Mouse (Mus musculus) kidney, postnatal 14 days (tissue): ENCODE data around the gene Ano7.

Source experiments
- DNase-seq: peaks from one replicate; pipeline ENCODE4 v3.0.0; 2022; ENCODE audit warnings: mixed read lengths

The Ano7 gene

GRCm38 (mm10) chr1:93373665-93374064 is at the start of gene Ano7:
Gene Ano7, plus strand, starts transcription at chr1:93373930.
- no peak for DNase-seq

- no peak for DNase-seq
These were observed 49.8 kb upstream of the Ano7 start for GRCm38 (mm10) chr1:93323973-93324372.

GRCm38 (mm10) chr1:93326446-93326845 is 47.3 kb upstream of the Ano7 start:
- DNase-seq: no peak

GRCm38 (mm10) chr1:93334621-93335020 is 39.1 kb upstream of the Ano7 start:
- DNase-seq: no peak

GRCm38 (mm10) chr1:93342648-93343503 is 30.9 kb upstream of the Ano7 start, which contains the start of the genes Ppp1r7 and Pask:
Gene Ppp1r7, plus strand, starts transcription at chr1:93342854.
Gene Pask, minus strand, starts transcription at chr1:93343482.
- DNase-seq: peak; percentile 96

GRCm38 (mm10) chr1:93343504-93344047 is 30.2 kb upstream of the Ano7 start:
- peak; percentile 96 for DNase-seq

- DNase-seq: no peak
These were observed 26.6 kb upstream of the Ano7 start for GRCm38 (mm10) chr1:93347176-93347575.

GRCm38 (mm10) chr1:93349701-93350100 is 24.0 kb upstream of the Ano7 start:
- DNase-seq: no peak

GRCm38 (mm10) chr1:93352724-93353123 is 21.0 kb upstream of the Ano7 start:
- DNase-seq: no peak

- DNase-seq: no peak
These were observed 11.1 kb upstream of the Ano7 start for GRCm38 (mm10) chr1:93362661-93363060.

- no peak for DNase-seq
These were observed 8.1 kb upstream of the Ano7 start for GRCm38 (mm10) chr1:93365641-93366040.

- no peak for DNase-seq
These were observed 3.6 kb downstream of the Ano7 start for GRCm38 (mm10) chr1:93377307-93377706.

GRCm38 (mm10) chr1:93379117-93379516 is 5.4 kb downstream of the Ano7 start:
- no peak for DNase-seq

GRCm38 (mm10) chr1:93387198-93387597 is 13.5 kb downstream of the Ano7 start:
- no peak for DNase-seq

GRCm38 (mm10) chr1:93388906-93389305 is 15.2 kb downstream of the Ano7 start:
- no peak for DNase-seq

- DNase-seq: no peak
These were observed 27.7 kb downstream of the Ano7 start for GRCm38 (mm10) chr1:93401191-93402052.

GRCm38 (mm10) chr1:93403403-93403802 is 29.7 kb downstream of the Ano7 start:
- no peak for DNase-seq

GRCm38 (mm10) chr1:93432087-93432486 is 58.4 kb downstream of the Ano7 start:
- DNase-seq: no peak

GRCm38 (mm10) chr1:93439321-93439720 is 65.6 kb downstream of the Ano7 start:
- DNase-seq: no peak

- peak; percentile 92 for DNase-seq
These were observed 70.8 kb downstream of the Ano7 start for GRCm38 (mm10) chr1:93444405-93445110.

GRCm38 (mm10) chr1:93445111-93445821 is 71.5 kb downstream of the Ano7 start:
- DNase-seq: peak; percentile 90

GRCm38 (mm10) chr1:93445822-93446162 is 72.1 kb downstream of the Ano7 start:
- DNase-seq: no peak
